Mouse (Mus musculus) heart, embryonic 14.5 days (tissue): ENCODE measurements around the gene Fgf12. TPM values are rescaled to one million over a fixed set of nuclear protein-coding genes. Genes with fewer than 3 reads are reported as not detected.

Source experiments
- ATAC-seq: fragments of 200-750 bp; cut with Nextera tagmentation; 2 replicates; pipeline ENCODE4 v1.8.0; 2017; ENCODE audit warnings: low read depth, moderate TSS enrichment; ENCODE audit not compliant: insufficient number of reproducible peaks, insufficient read depth, low FRiP score
- H3K27ac ChIP-seq, 2 experiments: fragments of 200-500 bp in 1 of 2; fragments of 300-500 bp in 1 of 2; sonication (generic) in 1 of 2; replicated peaks in 1 of 2; 2 replicates each; pipeline ENCODE4 v1.5.1; 2012 to 2014; ENCODE audit warnings: low read depth in 2 of 2, low read length in 2 of 2, control low read depth in 1 of 2, mild to moderate bottlenecking in 1 of 2, mixed read lengths in 1 of 2; ENCODE audit not compliant: control insufficient read depth in 1 of 2, insufficient read depth in 1 of 2
- H3K27me3 ChIP-seq: fragments of 300-500 bp; sonication (generic); 2 replicates; pipeline ENCODE4 v1.6.1; 2014; ENCODE audit warnings: mild to moderate bottlenecking, low read length, control low read depth; ENCODE audit not compliant: control insufficient read depth, insufficient read depth
- H3K36me3 ChIP-seq: fragments of 300-500 bp; sonication (generic); 2 replicates; pipeline ENCODE4 v1.6.1; 2014; ENCODE audit warnings: mild to moderate bottlenecking, control low read depth, low read length, mixed read lengths; ENCODE audit not compliant: control insufficient read depth, insufficient read depth
- H3K4me1 ChIP-seq, 2 experiments: fragments of 200-500 bp in 1 of 2; fragments of 300-500 bp in 1 of 2; sonication (generic) in 1 of 2; 2 replicates each; pipeline ENCODE4 v1.6.1; 2012 to 2014; ENCODE audit warnings: low read length in 2 of 2, control low read depth in 1 of 2, mixed read lengths in 1 of 2; ENCODE audit not compliant: control insufficient read depth in 2 of 2, insufficient read depth in 2 of 2
- H3K4me2 ChIP-seq: fragments of 300-500 bp; sonication (generic); 2 replicates; pipeline ENCODE4 v1.6.1; 2014; ENCODE audit warnings: mild to moderate bottlenecking, low read length
- H3K4me3 ChIP-seq, 2 experiments: fragments of 200-500 bp in 1 of 2; fragments of 300-500 bp in 1 of 2; sonication (generic) in 1 of 2; 2 replicates each; pipeline ENCODE4 v1.5.1; 2012 to 2014; ENCODE audit warnings: low read length in 2 of 2, mild to moderate bottlenecking in 2 of 2, control low read depth in 1 of 2, low read depth in 1 of 2, moderate library complexity in 1 of 2; ENCODE audit not compliant: control insufficient read depth in 1 of 2, insufficient read depth in 1 of 2
- H3K9ac ChIP-seq: fragments of 300-500 bp; sonication (generic); 2 replicates; pipeline ENCODE4 v1.6.1; 2014; ENCODE audit warnings: mild to moderate bottlenecking, low read length
- H3K9me3 ChIP-seq: fragments of 300-500 bp; sonication (generic); 2 replicates; pipeline ENCODE4 v1.6.1; 2016; ENCODE audit warnings: low read length, control low read depth; ENCODE audit not compliant: control insufficient read depth
- WGBS: fragments of 180-500 bp; shearing (Covaris S2); extraction: QIAGEN DNeasy Blood & Tissue Kit; methylation state at CpG from one replicate; pipeline ENCODE4 v1.1.7; 2014; 5-methylcytosine and 5-hydroxymethylcytosine counted together
- microRNA counts: library from miRNA; unstranded; fragments of <30 nt; microRNA quantifications from one replicate; lab custom pipeline; 2016
- microRNA-seq: library from miRNA; unstranded; fragments of <30 nt; microRNA quantifications from one replicate; pipeline ENCODE4, GENCODE M21; 2016
- polyA plus RNA-seq: library from polyadenylated mRNA; unstranded; fragments of >200 nt; fragmentation: Nextera tagmentation; extraction: Ambion mirVana; gene quantifications from 2 replicates; pipeline ENCODE4 v1.2.1, GENCODE M21; 2014

Gene Fgf12
- polyA plus RNA-seq, 1 experiment from 2014 or later: 35.0 TPM

DNA sequence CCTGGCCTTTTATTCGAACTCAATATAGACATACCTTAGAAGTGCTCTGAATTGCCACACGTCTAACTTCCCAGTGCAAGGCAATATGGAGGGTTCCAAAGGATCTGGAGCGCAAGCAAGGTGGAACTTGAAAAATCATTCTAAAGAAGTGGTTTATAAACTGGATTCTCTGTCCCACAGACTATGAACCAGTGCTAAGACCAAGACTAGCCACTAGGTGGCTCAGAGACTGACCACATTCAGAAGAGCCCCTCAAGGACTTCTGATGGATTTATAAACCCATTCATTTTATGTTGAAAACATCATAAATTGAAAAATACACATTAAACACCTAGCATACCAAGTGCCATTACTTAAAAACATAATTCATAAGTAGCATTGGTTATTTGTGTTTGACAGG, 611.9 kb downstream of the Fgf12 start:
- H3K4me2 ChIP-seq: no peak overlapping the region
- ATAC-seq: no peak
- no peaks in the 10 kb centered on the region for H3K9me3 ChIP-seq
- H3K9ac ChIP-seq: no peak overlapping the region
- H3K27ac ChIP-seq: no peak overlapping the region
- H3K4me1 ChIP-seq: no peaks in the 10 kb centered on the region
- no peak overlapping the region for H3K4me3 ChIP-seq
- no peaks in the 10 kb centered on the region for H3K27me3 ChIP-seq
- 71% methylated on average over 3 of the region's 3 CpGs for WGBS
- H3K36me3 ChIP-seq: no peaks in the 10 kb centered on the region

DNA sequence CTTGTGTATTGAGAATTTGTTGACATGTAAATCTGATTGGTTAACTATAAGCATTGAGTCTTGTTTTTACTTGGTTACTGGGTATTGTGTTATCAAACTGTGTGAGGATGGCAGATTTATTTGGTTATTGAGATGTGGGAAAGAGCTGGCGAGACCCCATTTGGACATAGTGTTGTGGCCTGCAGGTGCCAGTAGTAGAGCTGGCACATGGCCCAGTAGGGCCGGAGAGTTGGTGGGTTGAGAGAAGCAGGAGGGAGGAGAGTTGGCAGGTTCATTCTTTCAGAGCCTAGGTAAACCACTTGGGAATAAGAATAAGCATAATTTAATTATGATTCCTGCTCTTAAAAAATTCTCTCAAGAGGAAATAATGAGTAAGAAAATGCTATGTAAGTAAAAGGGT, 625.9 kb downstream of the Fgf12 start:
- Histone ChIP-seq H3K4me1 (no peaks in the 10 kb centered on the region), H3K27ac (no peak overlapping the region), H3K9ac (no peak overlapping the region), H3K4me3 (no peak overlapping the region), H3K27me3 (no peaks in the 10 kb centered on the region), H3K9me3 (no peaks in the 10 kb centered on the region), H3K36me3 (no peaks in the 10 kb centered on the region), H3K4me2 (no peak overlapping the region)
- ATAC-seq: no peak
- WGBS: 72% methylated on average over 2 of the region's 2 CpGs

MicroRNA genes within 50 kb of the gene (microRNA counts, 519-probe panel; counts per million panel counts)
- 322 counts per million, percentile 70 among the panel's probes with 10 or more counts for microRNA mmu-miR-690 (lab: Ali Mortazavi, UCI)

Small RNAs within 50 kb of the gene (microRNA-seq; reads per million reads assigned to microRNA genes)
- not detected for gene Mir690

Other genes starting within 250 kb of the Fgf12 start
- gene Mb21d2, start 176.6 kb upstream of the Fgf12 start, polyA plus RNA-seq: 4.1 and 4.7 TPM in 2 replicates